Mouse (Mus musculus) CH12F3 (cell line): ENCODE measurements around the gene Pla2g3.

Source experiments
- in situ Hi-C: fragments of 300-500 bp; cut with MboI; formaldehyde crosslinking; loops from 2 replicates; pipeline ENCODE4 v1.14.3; 2020; ENCODE audit warnings: low sequenced_read_pairs

The Pla2g3 gene

DNA sequence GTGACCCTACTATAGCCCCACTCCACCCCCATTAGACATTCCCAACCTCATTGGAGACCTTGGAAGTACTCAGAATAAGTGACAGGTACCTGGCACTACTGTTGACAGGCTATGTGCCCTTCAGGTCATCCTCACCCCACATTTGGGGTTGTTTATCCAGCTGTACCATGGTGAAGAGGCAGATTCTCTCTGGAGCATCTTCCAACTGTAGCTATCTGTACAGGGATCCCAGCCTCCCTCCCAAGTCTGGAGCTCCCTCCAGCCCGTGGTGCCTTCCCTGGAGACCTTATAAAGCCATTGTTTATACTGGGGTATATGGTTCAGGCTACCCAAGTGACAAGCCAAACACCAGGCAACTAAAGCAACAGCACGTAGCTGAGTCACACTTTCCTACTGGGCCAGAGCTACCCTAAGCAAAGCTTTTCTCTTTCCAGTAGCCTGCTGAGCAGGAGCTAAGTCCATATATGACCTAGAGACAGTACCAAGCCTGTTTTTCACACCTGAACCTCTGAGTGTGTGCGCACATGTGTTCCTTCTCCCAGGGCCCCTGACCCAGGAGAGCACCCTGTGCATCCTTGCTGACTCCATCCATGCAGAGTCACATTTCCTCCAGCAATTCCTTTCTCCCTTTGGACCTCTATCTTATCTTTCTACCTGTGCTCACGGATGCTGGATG is 31.1 kb downstream of the Pla2g3 start:
- in situ Hi-C loops, result loop anchor here (5.0 kb wide), 1 partner anchor 47 kb away; no protein-coding TSS in a partner anchor

DNA sequence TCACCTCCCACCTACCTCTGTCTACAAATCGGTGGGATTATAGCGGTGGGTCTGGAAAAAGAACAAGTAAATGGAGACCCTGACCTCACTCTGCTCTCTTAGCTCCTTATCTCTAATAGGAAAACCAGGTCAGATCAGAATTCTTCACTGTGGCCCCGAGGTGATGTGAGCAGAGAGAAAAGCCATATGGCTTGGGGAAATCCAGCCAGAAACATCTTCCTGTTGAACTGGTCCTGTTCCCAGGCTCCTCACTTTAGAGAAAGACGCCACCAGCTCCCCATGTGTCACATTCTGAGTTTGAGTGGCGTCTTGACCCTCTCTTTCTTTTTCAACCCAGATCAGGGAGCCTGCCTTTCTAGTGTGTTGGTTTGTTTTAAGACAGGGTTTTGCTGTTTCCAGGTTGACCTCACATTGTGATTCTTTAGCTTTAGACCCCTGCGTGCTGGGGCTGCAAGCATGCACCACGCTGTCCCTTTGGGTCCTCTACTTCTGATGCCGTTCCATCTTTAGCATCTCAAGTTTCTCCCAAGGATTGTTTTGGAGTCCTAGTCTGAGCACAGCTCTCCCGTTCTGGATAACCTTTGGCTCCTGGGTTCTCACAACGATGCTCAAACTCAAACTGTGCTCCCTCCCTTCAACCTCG is 31.8 kb downstream of the Pla2g3 start:
- in situ Hi-C loops, result loop anchor here (5.0 kb wide), 1 partner anchor 48 kb away; no protein-coding TSS in a partner anchor

DNA sequence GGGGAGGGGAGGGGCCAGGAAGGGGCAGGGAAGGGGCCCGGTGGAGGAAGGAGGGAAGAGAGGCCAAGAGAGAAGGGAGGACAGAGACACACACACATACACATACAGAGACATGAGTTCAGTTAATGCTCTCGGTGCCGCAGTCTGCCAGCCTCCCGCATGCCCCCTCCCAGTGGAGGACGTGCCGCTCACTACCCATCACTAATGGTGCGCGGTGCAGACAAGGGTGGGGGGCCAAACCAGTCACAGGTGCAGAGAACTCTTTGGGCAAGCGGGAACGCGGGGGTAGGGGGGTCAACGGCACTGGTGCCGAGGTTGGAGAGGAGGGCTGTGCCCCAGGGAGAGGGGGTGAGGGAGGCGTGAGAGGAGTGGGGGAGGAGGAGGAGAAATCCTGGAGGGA is 32.8 kb downstream of the Pla2g3 start:
- in situ Hi-C loops, result no loop called here

DNA sequence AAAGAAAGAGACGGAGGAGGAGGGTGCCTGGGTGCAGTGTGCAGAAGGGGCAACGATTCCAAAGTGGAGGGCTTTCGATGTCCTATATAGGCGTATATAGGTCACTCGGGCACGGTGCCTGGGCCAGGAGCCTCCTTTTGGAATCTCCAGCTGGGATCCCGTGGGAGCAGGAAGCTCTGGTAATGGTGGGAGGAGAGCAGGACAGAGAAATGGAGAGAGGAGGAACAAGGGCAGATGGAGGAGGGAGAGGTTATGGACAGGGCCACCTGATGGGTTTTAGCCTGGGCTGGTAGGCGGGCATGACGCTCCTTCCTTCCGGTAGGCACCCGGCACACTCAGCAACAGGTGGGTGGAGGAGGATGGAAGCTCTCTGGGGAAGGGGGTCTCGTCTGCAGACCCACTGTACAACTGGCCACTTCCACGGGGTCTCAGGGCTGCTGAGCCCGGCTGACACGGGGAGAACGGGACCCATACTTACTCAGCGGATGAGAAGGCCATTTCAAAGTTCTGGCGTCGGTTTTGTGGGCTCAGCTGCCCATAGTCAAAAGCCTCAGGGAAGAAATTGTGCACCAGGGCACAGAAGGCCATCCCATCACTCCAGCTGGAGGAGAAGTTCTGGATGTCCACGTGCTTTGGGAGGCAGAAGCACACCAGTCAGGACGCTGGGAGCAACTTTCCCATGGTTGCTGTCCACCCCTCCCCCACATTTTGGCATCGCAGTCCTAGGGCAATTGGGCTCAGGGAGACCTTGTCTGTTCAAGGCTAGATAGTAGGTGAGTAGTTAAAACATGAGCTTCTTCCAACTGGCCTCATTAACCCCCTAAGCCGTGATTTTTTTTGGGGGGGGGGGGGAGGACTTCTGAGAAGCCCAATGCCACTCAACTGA is 33.5 kb downstream of the Pla2g3 start:
- in situ Hi-C loops, result no loop called here

DNA sequence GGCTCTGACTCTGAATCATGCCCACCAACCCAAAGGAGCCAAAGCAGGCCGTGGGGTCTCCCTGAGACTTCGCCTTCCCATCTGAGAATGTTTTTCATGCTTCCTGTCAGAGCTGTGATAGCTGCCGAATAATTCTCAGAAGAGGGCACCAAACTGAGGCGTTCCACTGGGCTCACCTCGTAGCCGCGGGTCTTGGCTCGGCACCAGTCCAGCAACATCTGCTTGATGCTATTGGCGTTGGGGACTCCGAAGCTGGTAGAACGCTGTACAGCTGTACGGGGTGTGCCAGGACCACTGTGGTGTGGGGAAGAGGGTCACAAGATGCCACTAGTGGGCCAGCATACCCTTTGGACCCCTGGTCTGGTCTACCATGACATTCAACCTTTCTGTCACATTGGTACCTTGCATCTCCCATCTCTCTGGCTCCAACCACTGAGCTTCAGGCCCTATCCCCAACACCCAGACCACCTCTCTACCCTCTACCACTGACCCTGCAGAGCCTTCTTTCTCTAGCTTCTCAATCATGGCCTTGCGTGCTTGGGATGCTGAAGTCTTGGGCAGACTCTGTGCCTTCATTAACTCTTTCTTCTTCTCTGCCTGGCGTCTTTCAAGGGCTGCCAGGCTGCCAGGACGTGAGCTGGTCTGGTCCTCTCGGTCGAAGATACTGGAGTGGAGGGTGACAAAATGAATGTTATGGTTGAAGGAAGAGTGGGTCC is 34.4 kb downstream of the Pla2g3 start:
- in situ Hi-C loops, result no loop called here

DNA sequence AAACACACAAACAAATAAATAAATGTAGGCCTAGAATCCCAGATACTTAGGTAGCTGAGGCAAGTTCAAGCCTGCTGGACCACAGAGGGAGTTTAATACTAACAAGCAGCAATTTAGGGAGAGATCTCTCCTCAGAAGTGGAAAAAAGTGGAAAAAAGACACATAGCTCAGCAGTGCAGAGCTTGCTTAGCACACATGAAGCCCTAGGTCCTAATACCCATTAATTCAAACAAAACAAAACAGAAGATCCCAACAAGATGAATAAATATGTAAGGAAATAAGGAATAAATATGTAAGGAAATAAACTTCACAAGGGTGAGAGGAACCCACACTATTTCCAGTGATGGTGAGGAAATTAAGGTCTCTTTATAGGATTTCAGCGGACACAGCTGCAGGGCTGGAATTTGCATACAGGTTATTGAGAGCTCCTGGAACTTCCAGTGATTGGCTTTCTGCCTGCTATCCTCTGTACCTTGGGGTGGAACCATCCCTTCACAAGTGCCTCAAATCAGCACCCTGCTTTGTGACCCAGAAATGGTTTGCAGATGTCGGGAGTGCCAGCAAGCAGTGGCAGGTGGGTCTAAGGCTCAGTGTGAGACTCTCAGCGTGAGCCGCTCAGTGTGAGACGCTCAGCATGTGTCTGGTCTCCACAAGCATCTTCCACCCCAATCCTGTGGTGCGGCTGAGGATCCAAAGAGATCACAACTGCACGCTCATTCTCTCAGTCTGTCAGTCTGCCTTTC is 35.9 kb downstream of the Pla2g3 start:
- in situ Hi-C loops, result no loop called here

DNA sequence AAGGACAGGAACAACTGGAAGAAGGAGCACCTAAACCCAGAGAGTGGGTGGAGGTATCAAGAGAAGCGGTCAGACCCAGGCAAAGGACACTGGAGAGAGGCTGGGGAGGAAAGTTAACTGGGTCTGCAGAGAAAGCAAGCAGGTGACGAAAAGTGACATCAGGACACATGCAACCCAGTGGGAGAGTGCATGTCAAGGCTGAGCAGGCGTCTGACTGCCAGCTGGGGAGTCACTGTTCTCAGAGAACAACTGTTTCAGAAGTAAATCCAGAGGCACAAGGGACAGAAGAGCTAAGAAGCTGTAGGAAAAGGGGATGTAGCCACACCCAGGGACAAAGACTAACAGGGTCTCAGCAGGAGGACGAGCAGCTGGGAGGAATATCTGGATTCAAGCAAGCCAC is 37.5 kb downstream of the Pla2g3 start:
- in situ Hi-C loops, result no loop called here

DNA sequence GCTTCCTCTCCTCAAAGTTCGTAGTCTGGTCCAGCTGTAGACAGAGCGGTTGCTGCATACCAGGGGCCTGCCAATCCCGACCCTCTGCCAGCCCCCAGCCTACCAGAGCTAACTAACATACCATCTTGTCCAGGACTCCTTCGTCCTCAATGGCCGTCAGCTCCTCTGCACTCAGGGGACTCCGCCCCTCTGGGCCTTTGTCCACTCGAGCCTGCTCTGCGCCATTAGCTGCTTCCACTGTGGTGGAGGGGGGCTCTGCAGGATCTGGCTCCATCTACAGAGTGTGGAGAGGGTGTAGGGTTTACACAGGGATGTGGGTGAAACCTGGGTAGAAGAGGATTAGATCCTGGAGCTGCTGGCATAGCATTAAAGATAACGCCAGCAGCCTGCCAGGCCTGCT is 38.1 kb downstream of the Pla2g3 start:
- in situ Hi-C loops, result no loop called here

DNA sequence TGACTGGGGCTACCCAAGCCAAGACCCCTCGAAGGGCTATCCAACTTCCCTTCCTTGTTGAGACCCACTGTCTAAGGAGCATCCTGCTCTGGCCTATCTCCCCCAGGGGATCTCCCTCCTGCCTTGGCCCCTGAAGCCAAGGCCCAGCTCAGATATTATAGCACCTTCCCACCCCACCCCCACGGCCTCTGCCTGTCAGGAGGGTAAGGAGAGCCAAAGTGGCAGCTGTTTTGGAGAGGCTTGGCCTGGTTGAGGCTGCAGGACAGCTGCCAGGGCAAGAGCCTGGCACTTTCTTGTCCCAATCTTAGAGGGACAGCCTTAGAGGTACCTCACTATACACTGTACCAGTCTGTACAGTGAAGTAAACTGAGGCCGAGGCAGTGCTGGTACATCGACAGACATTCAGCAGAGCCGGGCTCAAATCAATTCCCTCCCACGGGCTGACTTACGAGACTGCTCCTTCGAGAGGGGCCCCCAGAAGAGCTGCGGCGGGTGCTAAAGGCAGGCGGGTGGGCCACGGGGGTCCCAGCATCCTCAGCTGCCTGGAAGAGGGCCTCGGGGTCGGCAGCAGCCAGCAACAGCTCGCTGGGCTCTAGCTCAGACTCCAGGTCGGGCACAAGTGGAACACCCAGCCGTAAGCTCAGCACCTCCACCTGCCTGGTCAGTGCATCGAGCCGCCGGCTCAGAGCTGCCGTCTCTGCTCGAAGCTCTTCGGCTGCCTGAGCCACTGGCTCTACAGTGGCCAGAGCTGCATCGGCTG is 39.1 kb downstream of the Pla2g3 start:
- in situ Hi-C loops, result no loop called here

DNA sequence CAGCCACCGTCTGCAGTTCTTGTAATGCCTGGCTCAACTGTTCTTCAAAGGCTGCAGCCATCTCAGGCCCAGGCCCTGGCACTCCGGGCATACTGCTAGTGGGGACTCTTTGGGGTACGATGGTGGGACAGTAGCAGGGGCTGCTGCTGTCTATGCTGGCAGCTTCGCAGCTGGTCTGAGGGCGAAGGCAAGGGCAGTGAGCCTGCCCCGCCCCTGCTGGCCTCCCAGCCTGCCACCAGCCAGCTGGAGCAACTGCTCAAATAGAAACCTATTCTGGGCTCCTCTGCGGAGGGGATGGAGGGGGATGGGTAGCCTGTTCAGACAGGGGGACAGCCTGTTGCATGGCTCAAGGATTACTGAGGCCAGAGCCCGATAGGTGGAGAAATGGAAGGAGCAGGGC is 39.7 kb downstream of the Pla2g3 start:
- in situ Hi-C loops, result no loop called here

DNA sequence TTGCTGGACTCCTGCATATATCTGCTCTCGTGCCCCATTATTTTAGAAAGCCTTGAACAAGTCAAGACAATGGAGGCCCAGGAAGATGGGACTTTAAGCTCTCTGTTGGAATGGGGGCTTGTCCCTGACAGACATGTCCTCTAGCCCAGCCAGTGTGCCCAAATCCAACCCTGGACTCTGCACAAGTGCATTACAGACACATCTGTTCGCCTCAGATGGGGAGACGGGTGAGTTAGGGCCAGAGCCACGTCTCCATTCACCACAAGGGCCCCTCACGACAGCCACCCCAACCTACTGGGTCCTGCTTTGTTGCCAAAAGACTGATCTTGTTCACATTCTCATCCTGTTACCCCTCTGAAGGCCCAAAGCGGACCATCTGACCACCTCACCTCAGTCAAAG is 40.1 kb downstream of the Pla2g3 start:
- in situ Hi-C loops, result no loop called here

DNA sequence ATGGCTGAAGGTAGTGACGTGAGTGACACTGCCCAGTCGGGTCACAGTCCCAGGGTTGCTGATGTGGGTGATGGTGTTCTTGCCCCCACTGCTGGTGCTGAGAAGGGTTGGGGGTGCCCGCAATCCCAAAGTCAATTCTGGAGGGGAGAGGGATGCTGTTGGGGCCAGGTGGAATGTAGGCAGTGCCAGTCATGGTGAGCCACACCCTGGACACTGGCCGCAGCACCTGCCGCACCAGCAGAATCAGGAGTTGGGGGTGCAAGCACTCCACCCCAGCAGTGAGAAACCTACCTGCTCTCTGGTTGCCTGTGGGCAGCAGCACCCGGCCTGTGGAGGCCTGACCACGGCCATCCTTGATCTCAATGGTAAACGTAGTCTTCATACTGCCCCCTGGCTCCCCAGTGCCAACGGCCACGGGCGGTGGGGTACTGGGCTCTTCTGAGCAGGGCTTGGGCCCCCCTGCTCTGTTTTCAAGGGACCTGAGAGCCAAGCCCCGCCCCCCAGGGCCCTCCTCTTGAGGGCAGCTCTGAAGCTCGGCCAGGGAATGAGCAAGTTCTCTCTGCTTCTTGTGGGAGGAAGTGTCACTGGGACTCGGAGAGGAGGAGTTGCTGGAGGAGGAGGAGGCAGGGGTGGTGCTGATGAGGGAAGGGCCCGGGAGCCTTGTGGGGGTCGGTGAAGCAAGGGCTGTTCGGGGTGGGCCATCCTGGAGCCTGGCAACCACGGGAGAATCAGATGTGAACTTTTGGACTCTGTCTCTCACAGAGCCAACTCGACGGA is 41.6 kb downstream of the Pla2g3 start:
- in situ Hi-C loops, result no loop called here

DNA sequence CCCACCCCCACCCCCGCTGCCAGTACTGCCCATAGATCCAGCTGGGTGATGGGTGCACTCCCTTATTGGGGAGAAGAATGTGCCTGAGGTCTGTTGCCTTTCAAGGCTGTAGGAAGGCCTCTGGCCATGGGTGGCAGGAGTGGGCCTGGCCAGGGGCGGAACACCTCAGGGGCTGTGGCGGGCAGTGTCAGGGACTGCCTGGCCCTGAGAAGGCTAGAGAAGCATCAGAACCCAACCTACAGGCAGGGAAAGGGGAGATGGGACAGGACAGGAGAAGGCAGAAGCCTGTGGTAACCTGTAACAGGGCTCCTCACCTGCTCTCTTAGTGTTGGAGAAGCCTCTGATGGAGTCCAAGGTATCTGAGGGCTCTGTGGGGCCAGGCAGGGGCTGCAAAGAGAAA is 42.6 kb downstream of the Pla2g3 start:
- in situ Hi-C loops, result no loop called here

DNA sequence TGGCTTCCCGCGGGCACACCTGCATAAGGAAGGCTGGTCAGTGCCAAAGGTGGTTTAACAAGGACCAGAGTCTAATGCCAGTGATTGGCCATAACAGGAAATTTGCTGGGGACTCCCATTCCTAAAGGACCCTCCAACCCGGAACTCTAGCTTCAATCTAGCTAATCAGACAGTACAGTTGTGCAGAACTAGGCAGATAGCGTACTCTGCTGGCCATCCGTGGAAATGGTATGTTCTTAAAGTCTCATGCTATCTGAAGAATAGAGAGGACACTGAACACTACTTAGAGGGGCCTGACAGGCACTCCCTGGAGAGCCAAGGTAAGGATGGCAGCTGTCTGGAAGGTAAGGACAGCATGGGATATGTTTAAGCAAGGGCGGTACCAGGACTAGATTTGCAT is 43.5 kb downstream of the Pla2g3 start:
- in situ Hi-C loops, result no loop called here

DNA sequence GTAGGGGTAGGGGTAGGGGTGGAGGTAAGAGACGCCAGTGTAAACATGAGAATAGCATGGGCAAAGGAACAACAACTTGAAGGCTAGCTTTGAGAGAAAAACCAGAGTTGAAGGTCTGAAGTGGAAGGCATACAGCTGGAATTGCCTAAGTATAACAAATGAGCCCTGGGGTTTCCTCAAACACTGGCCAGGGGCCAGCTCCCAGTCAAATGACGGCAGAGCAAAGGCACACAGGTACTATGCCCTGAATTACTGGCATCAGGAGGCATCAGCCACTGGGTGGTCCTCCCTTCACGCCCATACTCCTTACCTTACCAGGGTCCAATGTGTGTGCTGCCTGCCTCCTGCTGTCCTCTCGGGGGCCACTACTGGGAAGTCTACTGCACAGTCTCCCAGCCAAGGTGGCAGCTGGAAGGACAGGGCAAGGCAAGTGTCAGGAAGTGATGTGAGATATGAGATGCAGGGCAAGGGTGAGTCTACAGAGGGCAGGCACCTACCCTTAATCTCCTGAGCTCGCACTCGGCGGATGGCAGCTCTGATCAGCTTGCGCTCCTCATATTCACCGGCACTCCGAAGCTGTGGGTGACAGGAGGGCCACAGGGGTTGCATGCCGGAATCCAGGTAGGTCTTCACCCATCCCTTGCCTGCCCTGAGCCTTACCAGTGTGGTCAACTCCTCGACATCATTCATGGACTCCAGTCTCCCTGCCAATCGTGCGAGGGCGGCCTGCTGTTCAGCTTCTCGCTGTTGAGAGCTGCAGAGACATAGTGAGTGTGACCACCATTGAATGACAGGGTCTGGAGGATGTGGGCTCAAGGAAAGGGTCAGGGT is 44.2 kb downstream of the Pla2g3 start:
- in situ Hi-C loops, result no loop called here

DNA sequence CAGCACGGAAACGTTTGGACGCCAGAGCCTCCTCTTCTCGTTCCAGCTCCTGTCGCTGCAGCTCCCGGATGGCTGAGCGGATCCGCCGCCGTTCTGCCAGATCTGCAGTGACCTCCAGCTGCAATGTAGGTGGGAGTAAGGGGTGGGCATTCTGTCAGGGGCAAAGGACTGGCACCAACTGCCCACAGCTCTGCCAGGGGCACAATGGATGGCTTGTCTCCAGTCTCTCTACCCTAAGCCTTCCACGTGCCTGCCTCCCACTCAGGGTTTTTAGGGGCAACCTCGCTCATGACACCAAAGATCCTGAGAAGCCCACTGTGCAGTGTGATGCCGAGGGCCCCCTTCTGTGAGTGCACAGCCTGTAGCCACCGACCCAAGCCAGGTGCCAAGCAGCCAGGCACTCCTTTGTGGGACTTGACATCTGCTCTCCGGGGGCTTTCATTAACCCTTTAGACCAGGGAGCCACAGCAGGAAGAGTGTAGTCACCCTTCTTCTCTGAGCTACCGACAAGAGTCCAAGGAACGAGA is 45.4 kb downstream of the Pla2g3 start:
- in situ Hi-C loops, result no loop called here

DNA sequence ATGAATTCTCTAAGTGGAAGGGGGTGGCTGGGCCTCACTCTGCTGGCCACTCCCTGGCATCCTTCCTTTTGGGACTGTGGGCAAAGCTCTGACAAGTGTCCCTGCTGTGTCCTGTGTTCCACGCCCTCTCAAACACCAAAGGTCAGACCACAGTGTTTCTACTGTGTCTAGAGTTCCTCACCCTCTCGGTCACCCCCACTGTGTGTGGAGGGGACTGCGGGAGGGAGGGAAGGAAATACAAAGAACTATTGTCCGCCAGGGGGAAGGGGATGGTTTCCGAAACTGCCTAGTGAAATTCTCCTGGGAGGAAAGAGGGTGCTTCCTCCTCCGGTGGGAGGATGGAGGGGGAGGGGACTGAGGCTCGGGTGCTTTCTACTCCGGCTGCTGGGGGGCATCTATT is 46.9 kb downstream of the Pla2g3 start:
- in situ Hi-C loops, result no loop called here
